Mouse (Mus musculus): ENCODE measurements at regions not wholly inside any gene's neighbourhood (a gene's known extent, or its start where the extent isn't known, plus 50 kb on each side); places are given as distances from the start of the nearest gene placed in this dataset.

DNA sequence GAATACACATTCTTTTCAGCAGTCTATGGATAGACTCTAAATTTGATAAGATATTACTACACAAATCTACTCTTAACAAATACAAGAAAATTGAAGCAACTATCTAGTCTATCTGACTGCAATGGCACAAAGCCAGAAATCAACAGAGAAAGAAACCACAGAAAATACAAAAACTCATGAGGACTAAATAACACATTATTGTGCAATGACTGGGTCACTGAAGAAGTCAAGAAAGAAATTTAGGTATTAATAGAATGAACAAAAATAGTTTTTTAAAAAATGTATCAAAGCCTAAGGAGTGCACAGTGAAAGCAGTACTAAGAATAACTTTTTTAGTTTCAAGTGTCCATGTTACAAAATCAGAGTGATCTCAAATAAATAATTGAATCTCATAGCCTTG, 202.2 kb downstream of the Mylk4 start:
- H3K27me3 ChIP-seq (ENCODE audit: insufficient read depth, low read length): no peaks in the 10 kb centered on the region
- no peak overlapping the region for H3K4me3 ChIP-seq (ENCODE audit: low read depth, low read length)
- no peaks in the 10 kb centered on the region for H3K4me1 ChIP-seq (ENCODE audit: insufficient read depth, low read length)
- no peaks in the 10 kb centered on the region for H3K36me3 ChIP-seq (ENCODE audit: insufficient read depth, low read length)
- no peak overlapping the region for H3K4me2 ChIP-seq (ENCODE audit: low read depth, low read length, poor library complexity, severe bottlenecking)
- no peak for TF ChIP-seq CTCF (IDR thresholded peaks at IDR 0.05)
- H3K27ac ChIP-seq (ENCODE audit: low read depth, low read length): no peak overlapping the region
- no peaks in the 10 kb centered on the region for H3K9me3 ChIP-seq (ENCODE audit: low read length)
- H3K9ac ChIP-seq (replicated peaks; ENCODE audit: low read length, poor library complexity, severe bottlenecking): no peak overlapping the region
- ATAC-seq (ENCODE audit: low FRiP score) (no peak), DNase-seq (ENCODE audit: low spot score) (no peak)

DNA sequence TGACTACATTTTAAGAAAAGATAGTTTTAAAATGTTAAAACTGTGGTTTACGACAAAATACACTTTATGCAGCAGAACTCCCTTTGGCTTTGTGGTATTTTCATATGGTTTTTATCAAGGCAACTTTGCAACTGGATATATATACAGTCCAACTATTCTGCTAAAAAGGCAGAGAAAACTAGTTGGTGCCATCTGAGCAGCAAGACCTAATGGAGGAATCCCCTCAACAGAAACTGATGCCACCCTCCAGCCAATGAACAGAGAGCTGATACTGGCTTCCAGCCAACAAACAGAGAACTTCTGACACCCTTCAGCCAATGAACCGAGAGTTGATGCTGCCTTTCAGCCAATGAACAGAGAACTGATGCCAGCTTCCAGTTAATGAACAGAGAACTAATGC, 215.9 kb downstream of the Mylk4 start:
- no peaks in the 10 kb centered on the region for H3K4me1 ChIP-seq (ENCODE audit: insufficient read depth, low read length)

GRCm38 (mm10) chr13:32560666-32561065, 222.1 kb upstream of the Gmds start:
- no peaks in the 10 kb centered on the region for H3K36me3 ChIP-seq (ENCODE audit: insufficient read depth, low read length)
- H3K9me3 ChIP-seq (ENCODE audit: low read length): no peaks in the 10 kb centered on the region
- no peak overlapping the region for H3K4me3 ChIP-seq (ENCODE audit: low read depth, low read length)
- H3K9ac ChIP-seq (replicated peaks; ENCODE audit: low read length, poor library complexity, severe bottlenecking): no peak overlapping the region
- ATAC-seq (ENCODE audit: low FRiP score): no peak
- no peak for TF ChIP-seq CTCF (IDR thresholded peaks at IDR 0.05)
- no peak overlapping the region for H3K4me2 ChIP-seq (ENCODE audit: low read depth, low read length, poor library complexity, severe bottlenecking)
- no peak for DNase-seq (ENCODE audit: low spot score)
- no peaks in the 10 kb centered on the region for H3K4me1 ChIP-seq (ENCODE audit: insufficient read depth, low read length)
- H3K27me3 ChIP-seq (ENCODE audit: insufficient read depth, low read length): no peaks in the 10 kb centered on the region
- no peak overlapping the region for H3K27ac ChIP-seq (ENCODE audit: low read depth, low read length)

More for the DNA sequence above, 215.9 kb downstream of the Mylk4 start:
- Histone ChIP-seq H3K27me3 (ENCODE audit: insufficient read depth, low read length) (no peaks in the 10 kb centered on the region), H3K9ac (replicated peaks; ENCODE audit: low read length, poor library complexity, severe bottlenecking) (no peak overlapping the region), H3K27ac (ENCODE audit: low read depth, low read length) (no peak overlapping the region), H3K4me2 (ENCODE audit: low read depth, low read length, poor library complexity, severe bottlenecking) (no peak overlapping the region), H3K36me3 (ENCODE audit: insufficient read depth, low read length) (no peaks in the 10 kb centered on the region), H3K4me3 (ENCODE audit: low read depth, low read length) (no peak overlapping the region), H3K9me3 (ENCODE audit: low read length) (no peaks in the 10 kb centered on the region)
- ATAC-seq (ENCODE audit: low FRiP score) (no peak), DNase-seq (ENCODE audit: low spot score) (no peak)
- WGBS: 89% methylated on average over 2 of the region's 2 CpGs
- TF ChIP-seq CTCF (IDR thresholded peaks at IDR 0.05): no peak

- no peaks in the 10 kb centered on the region for H3K9me3 ChIP-seq (ENCODE audit: low read length)
- no peak for TF ChIP-seq CTCF (IDR thresholded peaks at IDR 0.05)
- H3K4me2 ChIP-seq (ENCODE audit: low read depth, low read length, poor library complexity, severe bottlenecking): no peak overlapping the region
- ATAC-seq (ENCODE audit: low FRiP score) (no peak), DNase-seq (ENCODE audit: low spot score) (no peak)
- no peaks in the 10 kb centered on the region for H3K27me3 ChIP-seq (ENCODE audit: insufficient read depth, low read length)
- no peak overlapping the region for H3K4me3 ChIP-seq (ENCODE audit: low read depth, low read length)
- WGBS: 91% methylated on average over 2 of the region's 2 CpGs
- no peak overlapping the region for H3K27ac ChIP-seq (ENCODE audit: low read depth, low read length)
- no peak overlapping the region for H3K9ac ChIP-seq (replicated peaks; ENCODE audit: low read length, poor library complexity, severe bottlenecking)
- no peaks in the 10 kb centered on the region for H3K36me3 ChIP-seq (ENCODE audit: insufficient read depth, low read length)
- no peaks in the 10 kb centered on the region for H3K4me1 ChIP-seq (ENCODE audit: insufficient read depth, low read length)
Measured at GRCm38 (mm10) chr13:32556396-32556795, 217.9 kb upstream of the Gmds start.

DNA sequence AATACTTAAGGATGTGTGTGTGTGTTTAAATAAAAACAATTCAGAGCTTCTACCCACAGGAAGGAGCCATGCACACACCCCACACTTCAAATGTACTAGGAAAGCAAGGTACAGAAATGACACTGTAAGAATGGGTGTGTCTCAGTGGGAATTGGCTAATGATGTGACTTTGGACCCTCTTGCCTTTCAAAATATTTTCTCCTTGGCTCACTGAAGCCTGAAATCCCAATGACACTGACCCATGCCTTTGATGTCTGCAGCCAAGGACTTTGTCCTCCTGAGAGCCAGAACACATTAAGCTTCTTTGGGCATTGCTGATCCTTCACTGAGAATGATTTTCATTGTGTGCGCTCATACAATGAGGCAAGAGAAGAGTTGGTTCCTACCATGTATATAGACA, 216.5 kb upstream of the Gmds start:
- H3K4me3 ChIP-seq (ENCODE audit: low read depth, low read length): no peak overlapping the region
- H3K36me3 ChIP-seq (ENCODE audit: insufficient read depth, low read length): no peaks in the 10 kb centered on the region
- ATAC-seq (ENCODE audit: low FRiP score) (no peak), DNase-seq (ENCODE audit: low spot score) (no peak)
- no peaks in the 10 kb centered on the region for H3K27me3 ChIP-seq (ENCODE audit: insufficient read depth, low read length)
- no peak for TF ChIP-seq CTCF (IDR thresholded peaks at IDR 0.05)
- H3K4me2 ChIP-seq (ENCODE audit: low read depth, low read length, poor library complexity, severe bottlenecking): no peak overlapping the region
- no peaks in the 10 kb centered on the region for H3K4me1 ChIP-seq (ENCODE audit: insufficient read depth, low read length)
- no peak overlapping the region for H3K27ac ChIP-seq (ENCODE audit: low read depth, low read length)
- H3K9me3 ChIP-seq (ENCODE audit: low read length): no peaks in the 10 kb centered on the region
- H3K9ac ChIP-seq (replicated peaks; ENCODE audit: low read length, poor library complexity, severe bottlenecking): no peak overlapping the region
- WGBS: 96% methylated on average over 1 of the region's 1 CpGs

DNA sequence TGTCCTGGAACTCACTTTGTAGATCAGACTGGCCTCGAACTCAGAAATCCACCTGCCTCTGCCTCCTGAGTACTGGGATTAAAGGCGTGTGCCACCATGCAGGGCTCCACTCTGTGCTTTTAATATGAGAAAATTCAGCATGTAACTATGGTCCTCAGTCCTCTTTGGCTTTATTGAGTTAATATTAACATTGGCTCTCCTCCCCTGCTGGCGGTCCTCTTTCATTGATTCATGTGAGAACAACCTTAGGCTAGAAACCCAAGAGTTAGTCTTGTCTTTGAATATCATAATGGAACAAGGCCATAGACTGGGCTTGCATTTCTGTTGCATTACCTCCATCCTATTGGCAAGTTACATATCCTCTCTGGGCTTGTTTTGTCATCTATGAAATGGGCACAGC, 216.1 kb upstream of the Gmds start:
- Histone ChIP-seq H3K4me3 (ENCODE audit: low read depth, low read length) (no peak overlapping the region), H3K36me3 (ENCODE audit: insufficient read depth, low read length) (no peaks in the 10 kb centered on the region), H3K27ac (ENCODE audit: low read depth, low read length) (no peak overlapping the region), H3K4me2 (ENCODE audit: low read depth, low read length, poor library complexity, severe bottlenecking) (no peak overlapping the region), H3K4me1 (ENCODE audit: insufficient read depth, low read length) (no peaks in the 10 kb centered on the region), H3K9ac (replicated peaks; ENCODE audit: low read length, poor library complexity, severe bottlenecking) (no peak overlapping the region), H3K27me3 (ENCODE audit: insufficient read depth, low read length) (no peaks in the 10 kb centered on the region), H3K9me3 (ENCODE audit: low read length) (no peaks in the 10 kb centered on the region)
- ATAC-seq (ENCODE audit: low FRiP score): no peak
- no peak for TF ChIP-seq CTCF (IDR thresholded peaks at IDR 0.05)
- no peak for DNase-seq (ENCODE audit: low spot score)
- 90% methylated on average over 3 of the region's 3 CpGs for WGBS

GRCm38 (mm10) chr13:32553136-32553535, 214.6 kb upstream of the Gmds start:
- no peak for ATAC-seq (ENCODE audit: low FRiP score)
- DNase-seq (ENCODE audit: low spot score): no peak
- no peak overlapping the region for H3K27ac ChIP-seq (ENCODE audit: low read depth, low read length)

More at GRCm38 (mm10) chr13:32553136-32553535, 214.6 kb upstream of the Gmds start:
- Histone ChIP-seq H3K9me3 (ENCODE audit: low read length) (no peaks in the 10 kb centered on the region), H3K9ac (replicated peaks; ENCODE audit: low read length, poor library complexity, severe bottlenecking) (no peak overlapping the region), H3K36me3 (ENCODE audit: insufficient read depth, low read length) (no peaks in the 10 kb centered on the region), H3K4me2 (ENCODE audit: low read depth, low read length, poor library complexity, severe bottlenecking) (no peak overlapping the region), H3K27me3 (ENCODE audit: insufficient read depth, low read length) (no peaks in the 10 kb centered on the region), H3K4me1 (ENCODE audit: insufficient read depth, low read length) (no peaks in the 10 kb centered on the region), H3K4me3 (ENCODE audit: low read depth, low read length) (no peak overlapping the region)
- TF ChIP-seq CTCF (IDR thresholded peaks at IDR 0.05): no peak
- WGBS: 86% methylated on average over 4 of the region's 4 CpGs
